Mouse (Mus musculus): ENCODE results near the gene Ccdc58. TPM values are rescaled to one million over a fixed set of nuclear protein-coding genes. Genes with fewer than 3 reads are reported as not detected.

Gene Ccdc58
- total RNA-seq (2023): 35.1 TPM

DNA sequence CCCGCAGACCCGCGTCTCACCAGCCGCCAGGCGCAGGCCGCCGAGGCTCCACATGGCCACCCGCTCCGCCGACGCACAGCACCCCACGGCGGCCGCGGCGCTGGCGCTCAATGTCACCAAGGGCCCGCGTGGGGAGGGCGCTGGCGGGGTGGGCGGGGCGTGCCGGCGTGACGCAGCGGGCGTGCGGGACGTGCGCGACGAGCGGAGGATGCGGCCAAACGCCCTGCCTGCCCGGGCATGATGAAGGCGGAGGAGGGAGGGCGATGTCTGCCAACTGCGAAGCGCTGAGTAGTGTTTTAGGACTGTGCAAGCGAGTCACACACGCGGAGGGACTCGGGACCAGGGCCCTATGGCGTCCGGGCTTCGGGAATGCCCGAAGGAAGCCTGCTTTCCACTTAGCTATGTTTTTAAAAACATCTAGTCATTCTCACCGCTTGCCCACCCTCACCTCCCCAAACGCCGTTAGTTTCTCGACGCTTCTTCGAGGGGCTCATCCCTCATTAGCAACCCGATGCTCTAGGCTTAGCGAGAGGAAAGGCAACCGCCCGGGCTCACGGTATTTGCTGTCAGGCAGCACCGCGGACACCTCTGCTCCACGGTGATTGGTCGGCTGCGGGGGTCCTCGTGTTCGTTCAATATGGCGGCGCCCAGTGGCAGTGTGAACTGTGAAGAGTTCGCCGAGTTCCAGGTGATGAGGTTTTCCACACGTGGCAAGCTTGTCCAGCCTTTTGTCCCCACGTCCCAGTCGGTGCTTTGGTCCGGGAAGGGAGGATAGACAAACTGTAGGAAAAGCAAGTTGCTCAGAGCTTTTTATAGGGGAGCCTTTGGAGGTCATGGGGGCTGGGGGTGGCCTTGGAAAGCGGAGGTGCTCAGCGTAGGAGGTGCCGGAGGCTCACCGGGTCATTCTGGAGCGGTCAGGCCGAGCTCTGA, at the start of gene Ccdc58, which contains the start of gene Fam162a:
Gene Ccdc58, plus strand, starts transcription at position 236 of the 930 bp plus-strand sequence.
Gene Fam162a, minus strand, starts transcription at position 145 of the 930 bp plus-strand sequence.

DNA sequence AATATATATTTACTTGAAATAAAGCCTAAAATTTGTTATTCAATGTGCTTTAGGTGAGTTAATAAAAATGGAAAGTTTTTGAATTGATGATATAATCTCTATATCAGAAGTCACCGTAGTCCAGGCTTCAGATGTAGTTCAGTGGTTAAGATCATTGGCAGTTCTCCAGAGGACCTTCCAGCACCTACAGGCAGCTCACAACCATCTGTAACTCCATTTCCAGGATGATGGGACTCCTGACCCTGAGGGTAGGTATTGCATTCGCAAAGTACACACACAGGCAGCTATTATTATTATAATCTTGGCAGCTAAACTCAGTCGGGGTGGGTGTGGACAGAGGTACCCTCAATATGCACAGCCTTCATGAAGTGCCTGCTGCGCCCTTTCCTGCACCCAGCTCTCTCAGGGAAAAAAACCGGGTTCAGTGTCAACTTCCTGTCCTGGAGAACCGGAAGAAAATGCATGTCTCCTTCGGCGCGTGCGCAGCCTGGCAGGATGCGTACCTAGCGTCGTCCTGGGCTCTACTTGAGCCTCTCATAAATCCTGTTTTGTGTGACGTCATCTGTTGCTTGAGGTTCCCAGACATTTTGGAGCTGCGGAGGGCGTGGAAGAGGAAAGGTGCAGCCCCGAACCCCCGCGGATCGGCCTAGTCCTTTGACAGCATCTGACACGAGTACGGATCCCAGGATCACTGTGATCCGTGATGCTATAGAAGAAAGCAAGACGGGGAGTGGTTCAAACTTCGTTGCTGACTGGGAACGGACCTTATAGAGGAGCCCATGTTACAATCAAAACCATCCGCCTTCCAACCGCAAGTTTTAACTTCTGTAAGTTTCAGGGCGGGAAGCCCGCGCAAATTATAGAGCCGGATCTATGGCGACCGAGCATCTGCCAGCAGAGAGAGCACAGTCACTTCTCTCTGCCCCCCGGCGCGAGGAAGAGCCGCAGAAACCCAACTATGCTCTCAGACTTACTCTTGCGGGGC, 30.6 kb upstream of the Ccdc58 start, which contains the start of gene Wdr5b:
Gene Wdr5b, plus strand, starts transcription at position 551 of the 985 bp plus-strand sequence.

DNA sequence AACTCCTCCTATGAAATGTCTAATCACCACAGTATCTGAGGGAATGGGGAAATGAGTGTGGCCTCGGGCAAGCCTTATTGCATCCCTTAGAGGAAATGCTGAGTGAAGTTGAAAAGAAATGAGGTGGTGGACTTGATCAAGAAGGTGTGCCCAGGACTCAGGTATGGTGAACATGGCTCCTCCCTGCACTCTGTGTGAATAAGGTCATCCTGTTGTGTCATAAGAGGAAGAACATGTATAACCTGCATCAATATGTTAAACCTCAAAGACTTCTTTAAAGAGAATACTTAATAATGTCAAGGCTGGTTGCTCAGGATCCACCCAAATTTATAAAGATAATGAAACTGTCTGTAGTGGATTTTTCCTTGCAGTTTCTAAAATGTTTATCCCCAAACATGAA, 59.7 kb downstream of the Ccdc58 start, which contains the start of gene Csta1:
Gene Csta1, minus strand, starts transcription at position 101 of the 400 bp plus-strand sequence.

Other genes starting within 250 kb of the Ccdc58 start
- gene Parp14, start 200.1 kb upstream of the Ccdc58 start, total RNA-seq (2023): 58.5 TPM
- 51.4 TPM for gene Parp9, start 133.2 kb upstream of the Ccdc58 start, total RNA-seq (2023)
- 44.0 TPM for gene Dtx3l, start 132.5 kb upstream of the Ccdc58 start, total RNA-seq (2023)
- gene Kpna1, start 92.9 kb upstream of the Ccdc58 start, total RNA-seq (2023): 214 TPM
- 7.2 TPM for gene Wdr5b, start 30.5 kb upstream of the Ccdc58 start, total RNA-seq (2023)
- 24.6 TPM for gene Fam162a, start 91 bp upstream of the Ccdc58 start, total RNA-seq (2023)
- not detected for gene Csta1, start 59.6 kb downstream of the Ccdc58 start, total RNA-seq (2023)
- gene Stfa2l1, start 85.1 kb downstream of the Ccdc58 start, total RNA-seq (2023): not detected
- not detected for gene Gm5483, start 112.5 kb downstream of the Ccdc58 start, total RNA-seq (2023)
- gene Gm5416, start 138.7 kb downstream of the Ccdc58 start, total RNA-seq (2023): not detected
- gene 2010005H15Rik, start 149.8 kb downstream of the Ccdc58 start, total RNA-seq (2023): not detected
- not detected for gene Stfa1, start 205.3 kb downstream of the Ccdc58 start, total RNA-seq (2023)